Mouse (Mus musculus): ENCODE measurements around the gene Adgrg3.
"Not testable (repeated sequence)": the region's sequence is repeated elsewhere in the genome, so short reads cannot be mapped to it uniquely, and the experiment has no call there.

The Adgrg3 gene

GRCm38 (mm10) chr8:95023201-95023600 lies 5.7 kb downstream of the Adgrg3 start:
- intact Hi-C loops (cut with DNase I), result no loop called here

- intact Hi-C loops (cut with DNase I), result no loop called here
Observed at GRCm38 (mm10) chr8:95024387-95024786, 6.9 kb downstream of the Adgrg3 start.

GRCm38 (mm10) chr8:95025421-95025820 lies 7.9 kb downstream of the Adgrg3 start:
- intact Hi-C loops (cut with DNase I), result no loop called here

- intact Hi-C loops (cut with DNase I), result not testable (repeated sequence)
Observed at GRCm38 (mm10) chr8:95028391-95028790, 10.9 kb downstream of the Adgrg3 start.

- intact Hi-C loops (cut with DNase I), result no loop called here
Observed at GRCm38 (mm10) chr8:95037106-95037925, 19.8 kb downstream of the Adgrg3 start.

- intact Hi-C loops (cut with DNase I), result no loop called here
Observed at GRCm38 (mm10) chr8:95041883-95042784, 24.6 kb downstream of the Adgrg3 start.

GRCm38 (mm10) chr8:95044811-95045210 lies 27.3 kb downstream of the Adgrg3 start:
- intact Hi-C loops (cut with DNase I), result no loop called here

GRCm38 (mm10) chr8:95046982-95047381 lies 29.5 kb downstream of the Adgrg3 start:
- intact Hi-C loops (cut with DNase I), result no loop called here

GRCm38 (mm10) chr8:95047884-95048680 lies 30.6 kb downstream of the Adgrg3 start:
- intact Hi-C loops (cut with DNase I), result no loop called here

- intact Hi-C loops (cut with DNase I), result no loop called here
Observed at GRCm38 (mm10) chr8:95049636-95050035, 32.1 kb downstream of the Adgrg3 start.

- intact Hi-C loops (cut with DNase I), result no loop called here
Observed at GRCm38 (mm10) chr8:95054438-95054837, 36.9 kb downstream of the Adgrg3 start.

- intact Hi-C loops (cut with DNase I), result no loop called here
Observed at GRCm38 (mm10) chr8:95054927-95055510, 37.5 kb downstream of the Adgrg3 start, which contains the start of gene Drc7. Drc7 (plus strand) TSS chr8:95055103.

GRCm38 (mm10) chr8:95056414-95056813 lies 38.9 kb downstream of the Adgrg3 start:
- intact Hi-C loops (cut with DNase I), result no loop called here

GRCm38 (mm10) chr8:95058661-95059060 lies 41.2 kb downstream of the Adgrg3 start:
- intact Hi-C loops (cut with DNase I), result no loop called here

- intact Hi-C loops (cut with DNase I), result no loop called here
Observed at GRCm38 (mm10) chr8:95059812-95060533, 42.5 kb downstream of the Adgrg3 start.

- intact Hi-C loops (cut with DNase I), result no loop called here
Observed at GRCm38 (mm10) chr8:95064531-95064930, 47.0 kb downstream of the Adgrg3 start.

- intact Hi-C loops (cut with DNase I), result no loop called here
Observed at GRCm38 (mm10) chr8:95067582-95067981, 50.1 kb downstream of the Adgrg3 start.

GRCm38 (mm10) chr8:95075504-95075903 lies 58.0 kb downstream of the Adgrg3 start:
- intact Hi-C loops (cut with DNase I), result no loop called here

GRCm38 (mm10) chr8:95076151-95076550 lies 58.7 kb downstream of the Adgrg3 start:
- intact Hi-C loops (cut with DNase I), result no loop called here

- intact Hi-C loops (cut with DNase I), result no loop called here
Observed at GRCm38 (mm10) chr8:95078055-95078454, 60.6 kb downstream of the Adgrg3 start.

Data from adrenal gland (tissue).